Mouse (Mus musculus): ENCODE measurements around the gene Itga1.

Gene Itga1

DNA sequence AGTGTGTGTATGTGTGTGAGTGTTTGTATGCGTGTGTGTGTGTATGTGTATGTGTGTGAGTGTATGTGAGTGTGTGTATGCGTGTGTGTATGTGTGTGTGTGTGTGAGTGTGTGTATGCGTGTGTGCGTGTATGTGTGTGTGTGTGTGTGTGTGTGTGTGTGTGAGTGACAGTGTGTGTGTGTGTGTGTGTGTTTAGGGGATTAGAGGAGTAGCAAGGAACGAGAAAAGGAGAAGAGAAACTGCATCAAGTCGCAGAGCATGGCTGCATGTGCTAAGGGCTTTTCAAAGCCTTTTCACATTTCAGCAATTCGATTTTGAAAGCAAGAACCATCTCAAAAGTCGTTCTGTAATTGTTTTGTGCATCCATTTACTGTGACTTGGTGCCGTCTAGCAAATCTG lies 191.1 kb downstream of the Itga1 start:
- no peak for DNase-seq (ENCODE audit: extremely low read depth, insufficient read length, low spot score)

DNA sequence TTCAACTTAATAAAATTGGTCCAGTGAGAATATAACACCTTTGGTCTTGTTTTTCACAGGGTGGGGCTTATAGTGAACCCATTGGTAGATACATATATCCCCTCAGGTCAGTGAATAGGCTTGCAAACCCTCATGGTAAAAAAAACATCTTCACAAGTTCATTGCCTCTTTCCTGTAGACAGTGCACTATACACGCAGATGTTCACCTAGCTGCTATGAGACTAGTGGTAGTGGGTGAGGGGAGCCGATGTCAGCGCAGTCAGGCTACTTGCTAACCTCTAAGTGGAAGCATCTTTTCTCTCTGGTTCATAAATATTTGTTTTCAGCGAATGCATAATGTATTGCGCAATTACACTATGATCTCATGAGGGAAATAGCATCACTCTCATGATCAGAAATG lies 192.2 kb downstream of the Itga1 start:
- DNase-seq (ENCODE audit: extremely low read depth, insufficient read length, low spot score), result no peak

GRCm38 (mm10) chr13:114907876-114908275 lies 193.9 kb downstream of the Itga1 start:
- DNase-seq (ENCODE audit: extremely low read depth, insufficient read length, low spot score), result no peak
